Mouse (Mus musculus): ENCODE measurements around the gene Eloa.

Gene Eloa

DNA sequence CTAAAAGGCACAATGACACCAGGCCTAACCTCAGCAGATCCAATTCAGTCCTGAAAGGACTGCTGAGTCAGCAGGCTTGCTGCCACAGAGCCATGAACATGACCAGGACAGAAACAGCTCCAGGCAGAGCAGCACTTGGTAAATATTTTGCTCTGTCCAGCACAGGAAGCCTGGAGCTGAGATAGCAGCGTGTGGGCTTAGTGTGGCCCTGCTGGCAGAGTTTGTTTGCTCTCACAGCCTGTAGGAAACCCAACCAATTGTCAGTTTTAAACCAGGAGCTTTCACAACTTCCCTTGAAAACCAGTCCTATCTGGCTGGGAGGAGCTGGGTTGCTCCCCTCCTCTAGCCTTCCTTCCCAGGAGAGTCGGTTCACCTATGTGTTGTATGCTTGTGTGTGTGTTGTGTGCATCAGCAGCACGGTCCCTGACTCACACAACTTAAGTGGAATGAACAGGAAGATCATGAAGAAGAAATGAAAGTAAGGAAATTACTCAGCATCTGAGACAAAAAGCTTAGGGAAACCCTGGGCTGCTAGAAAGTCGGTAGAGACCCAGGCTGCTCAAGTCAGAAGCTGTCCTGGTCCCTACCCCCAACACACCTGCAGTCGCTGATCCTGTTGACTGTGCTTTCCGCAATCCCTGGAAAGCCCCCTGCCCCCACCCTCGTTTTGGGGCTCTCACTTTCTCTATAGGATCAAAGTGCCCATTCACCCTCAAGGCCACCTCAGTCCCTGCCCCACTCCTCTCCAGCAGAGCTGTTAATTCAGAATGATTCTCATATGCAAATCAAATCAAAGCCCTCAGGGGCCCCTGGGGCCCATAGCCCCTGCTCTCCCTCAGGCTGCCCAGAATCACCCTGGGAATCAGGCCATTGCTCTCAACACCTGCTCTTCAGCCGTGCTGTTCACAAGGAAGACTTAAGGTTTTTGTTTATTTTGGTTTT lies 9.7 kb upstream of the Eloa start:
- DNase-seq (ENCODE audit: low read depth, low spot score): peak; percentile 50

DNA sequence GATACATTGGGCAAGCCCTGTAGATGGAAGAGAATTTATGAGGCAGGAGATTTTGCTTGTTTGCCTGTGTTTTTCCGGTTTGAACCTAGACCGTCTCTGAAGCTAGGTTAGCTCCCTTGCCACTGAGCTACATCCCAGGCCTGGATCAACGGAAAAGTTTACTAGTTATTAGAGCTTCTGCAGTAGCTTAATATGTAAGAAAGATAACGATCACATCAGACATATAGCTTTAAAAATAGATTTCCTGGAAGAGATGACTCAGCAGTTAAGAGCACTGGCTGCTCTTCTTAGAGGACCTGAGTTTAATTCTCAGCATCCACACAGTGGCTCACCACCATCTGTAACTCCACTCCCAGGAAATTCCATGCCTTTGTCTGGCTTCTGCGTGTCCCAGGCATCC lies 7.1 kb upstream of the Eloa start:
- peak; percentile 47 for DNase-seq (ENCODE audit: low read depth, low spot score)

DNA sequence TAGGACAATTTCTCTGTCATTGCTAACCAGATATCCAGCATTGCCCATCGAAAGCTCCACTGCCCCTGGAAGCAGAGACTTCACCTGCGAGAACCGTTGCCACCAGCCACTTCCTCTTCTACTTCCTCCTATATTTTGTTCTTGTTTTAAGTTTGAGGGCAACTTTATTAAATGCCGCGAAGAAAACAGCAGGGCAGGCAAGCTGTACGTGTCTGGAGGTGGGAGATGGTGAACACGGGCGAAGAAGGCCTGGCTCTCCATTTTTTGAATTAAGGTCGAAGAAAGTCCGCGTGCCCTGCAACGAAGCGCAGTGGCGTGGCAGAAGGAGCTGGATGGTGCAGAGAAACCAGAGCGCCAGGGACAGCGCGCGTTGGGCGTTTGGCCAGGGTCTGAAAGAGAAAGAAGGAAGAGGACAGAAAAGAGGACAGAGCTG lies 6.6 kb upstream of the Eloa start:
- no peak for DNase-seq (ENCODE audit: low read depth, low spot score)

DNA sequence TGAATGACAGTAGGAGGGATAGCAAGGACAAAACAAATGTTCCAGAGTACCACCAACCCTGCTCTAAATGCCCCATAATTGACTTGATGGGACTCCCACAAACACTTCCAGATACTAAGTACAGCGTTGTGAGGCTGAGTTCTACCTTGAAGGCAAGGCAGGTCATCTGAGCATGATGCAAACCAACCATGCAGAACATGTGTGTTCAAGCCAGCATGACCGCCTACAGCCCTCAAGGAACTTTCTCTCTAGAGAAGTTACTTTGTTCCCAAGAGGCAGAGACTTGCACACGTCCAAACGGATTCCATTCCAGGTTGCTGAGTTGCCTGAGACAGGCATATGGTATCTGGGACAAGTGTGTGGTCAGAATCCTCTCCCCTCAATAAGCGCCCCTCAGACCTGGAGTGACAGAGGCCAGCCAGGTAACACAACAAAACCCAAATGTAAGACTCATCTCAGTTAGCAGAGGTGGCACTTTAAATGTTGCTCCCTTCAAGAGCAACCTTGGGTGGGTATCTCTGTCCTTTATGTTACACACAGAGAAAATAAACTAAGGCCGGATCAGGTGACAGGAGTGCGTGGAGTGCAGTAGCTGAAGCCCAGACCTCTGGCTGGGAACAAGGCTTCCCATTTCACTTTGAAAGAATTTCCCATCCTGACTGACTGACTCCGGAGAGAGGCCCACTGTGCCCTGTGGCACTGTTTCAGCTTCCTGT lies 6.0 kb upstream of the Eloa start:
- DNase-seq (ENCODE audit: low read depth, low spot score): no peak

DNA sequence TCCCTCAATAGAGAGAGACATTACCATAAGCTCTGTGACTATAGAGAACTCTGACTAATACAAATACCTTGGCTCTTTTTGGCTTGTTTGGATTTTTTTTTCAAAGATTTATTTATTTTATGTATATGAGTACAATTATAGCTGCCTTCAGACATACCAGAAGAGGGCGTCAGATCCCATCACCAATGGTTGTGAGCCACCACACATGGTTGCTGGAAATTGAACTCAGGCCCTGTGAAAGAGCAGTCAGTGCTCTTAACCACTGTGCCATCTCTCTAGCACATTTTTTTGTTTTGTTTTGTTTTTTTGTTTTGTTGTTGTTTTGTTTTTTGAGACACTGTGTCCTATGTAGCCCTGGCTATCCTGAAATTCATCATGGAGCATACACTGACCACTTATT lies 3.8 kb upstream of the Eloa start:
- DNase-seq (ENCODE audit: low read depth, low spot score): no peak

DNA sequence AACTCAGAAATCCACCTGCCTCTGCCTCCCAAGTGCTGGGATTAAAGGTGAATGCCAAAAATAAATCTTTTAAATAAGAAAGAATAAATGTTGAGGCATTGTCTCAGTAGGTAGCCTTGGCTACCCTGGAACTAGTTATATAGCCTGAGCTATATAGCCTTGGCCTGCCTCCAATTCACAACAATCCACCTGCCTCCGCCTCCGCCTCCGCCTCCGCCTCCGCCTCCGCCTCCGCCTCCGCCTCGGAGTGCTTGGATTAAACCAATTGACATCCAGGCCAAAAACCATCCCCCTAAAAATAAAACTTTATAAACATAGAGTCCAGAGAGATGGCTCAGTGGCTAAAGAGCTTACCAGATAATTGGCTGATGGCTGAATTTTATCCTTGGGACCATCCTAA lies 1.4 kb upstream of the Eloa start:
- no peak for DNase-seq (ENCODE audit: low read depth, low spot score)

DNA sequence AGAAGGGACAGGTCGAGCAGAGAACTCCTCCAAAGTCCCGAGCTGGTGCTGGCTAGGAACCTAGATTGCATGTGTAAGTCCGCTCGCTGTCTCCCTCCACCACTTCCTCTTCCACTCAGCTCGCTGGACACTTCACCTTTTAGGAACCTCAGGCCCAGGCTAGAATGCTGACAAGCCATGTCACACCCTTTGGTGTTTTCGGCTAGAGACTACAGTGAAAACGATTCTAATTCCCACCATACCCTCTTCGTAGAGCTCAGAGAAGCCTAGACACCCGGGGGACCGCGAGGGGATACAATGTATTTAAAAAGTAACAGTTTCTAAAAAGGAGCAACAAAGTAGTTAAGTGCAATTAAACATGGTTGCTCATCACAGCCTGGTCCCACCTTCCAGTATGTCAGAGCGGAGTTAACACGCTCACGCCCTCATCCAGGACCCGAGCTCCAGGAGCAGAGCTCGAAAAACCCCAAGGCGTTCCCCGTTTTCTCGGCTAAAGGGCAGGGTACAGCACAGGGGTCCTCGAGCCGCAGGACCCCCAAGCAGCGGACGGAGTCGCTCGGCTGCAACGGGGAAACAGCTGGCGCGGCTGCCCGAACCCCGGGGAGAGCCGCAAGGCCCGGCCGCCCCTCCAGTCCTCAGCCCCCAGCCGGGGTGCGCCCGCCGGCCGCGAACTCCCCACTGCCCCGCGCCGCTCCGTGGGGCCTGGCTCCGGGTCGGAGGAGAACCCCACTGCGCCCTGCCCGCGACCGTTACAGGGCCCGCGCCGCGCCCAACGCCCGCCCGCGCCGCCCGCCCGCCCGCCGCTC lies 617 bp downstream of the Eloa start:
- DNase-seq (ENCODE audit: low read depth, low spot score): peak; percentile 58

DNA sequence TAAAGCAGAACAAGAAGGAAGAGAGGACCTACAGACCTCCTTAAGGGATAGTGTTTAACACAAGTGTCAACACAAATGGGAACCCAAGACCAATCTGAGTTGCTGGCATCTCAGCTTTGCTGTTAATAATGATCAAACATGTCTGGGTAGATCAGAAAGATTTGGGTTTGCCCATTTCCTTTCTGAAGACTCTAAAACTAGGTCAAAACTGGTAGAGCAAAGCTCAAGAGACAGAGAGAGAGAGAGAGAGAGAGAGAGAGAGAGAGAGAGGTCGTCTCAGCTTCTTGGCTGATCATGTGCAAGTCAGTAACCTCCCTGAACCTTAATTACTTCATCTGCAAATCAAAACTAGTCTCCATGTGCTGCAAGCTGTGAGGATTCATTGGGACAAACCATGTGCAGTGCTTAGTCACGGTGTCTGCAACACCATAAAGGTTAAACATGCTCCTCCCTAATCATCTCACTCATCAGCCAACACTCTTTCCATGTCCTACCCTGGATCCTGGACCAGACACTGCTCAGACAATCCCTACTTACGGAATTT lies 5.4 kb downstream of the Eloa start:
- no peak for DNase-seq (ENCODE audit: low read depth, low spot score)

DNA sequence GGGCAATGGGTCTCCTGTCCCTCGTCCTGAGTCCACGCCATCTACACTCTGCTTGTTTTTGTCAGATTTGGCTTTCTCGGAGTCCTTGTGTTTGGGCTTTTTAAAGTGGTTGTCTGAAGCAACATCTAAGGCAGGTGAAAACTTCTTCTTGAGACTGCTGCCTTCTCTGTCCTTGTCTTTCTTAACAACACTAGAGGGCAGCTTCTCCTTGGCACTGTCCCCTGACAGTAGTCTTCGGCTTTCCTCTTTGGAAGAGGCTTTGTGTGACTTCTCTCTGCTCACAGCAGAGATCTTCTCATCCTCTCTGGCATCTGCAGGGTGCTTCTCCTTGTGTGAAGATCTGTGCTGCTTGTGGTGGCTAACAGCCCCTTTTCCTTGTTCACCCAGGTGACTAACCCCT lies 11.0 kb downstream of the Eloa start:
- DNase-seq (ENCODE audit: low read depth, low spot score): no peak

DNA sequence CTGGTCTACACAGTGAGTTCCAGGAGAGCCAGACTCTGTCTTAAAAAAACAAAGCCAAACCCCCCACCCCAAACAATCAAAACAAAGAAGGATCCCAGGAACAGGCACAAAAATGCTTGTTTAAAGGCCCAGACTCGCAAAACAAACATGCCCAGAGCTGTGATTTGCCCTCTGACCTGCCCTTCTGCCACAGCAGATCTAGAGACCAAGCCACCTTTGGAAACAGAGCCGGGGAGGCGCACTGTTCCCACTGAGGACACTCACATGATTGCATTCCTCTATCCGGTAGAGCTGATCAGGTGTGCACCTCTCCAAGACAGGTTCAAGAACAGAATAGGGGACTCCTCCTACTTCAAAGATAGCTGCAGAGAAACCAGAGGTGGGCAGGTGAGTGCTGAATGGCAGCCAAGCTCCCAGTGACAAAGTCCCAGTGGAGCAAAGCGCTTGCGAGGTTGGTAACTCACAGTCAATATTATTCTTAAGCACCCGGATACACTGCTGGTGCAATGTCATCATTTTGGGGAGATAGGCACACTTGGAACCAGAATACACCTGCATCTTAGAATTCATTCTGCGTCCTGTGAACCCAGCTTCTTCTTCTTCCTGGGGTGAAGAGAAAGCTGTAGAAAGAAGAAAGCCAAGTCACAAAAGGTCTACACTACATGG lies 12.6 kb downstream of the Eloa start:
- DNase-seq (ENCODE audit: low read depth, low spot score): no peak

DNA sequence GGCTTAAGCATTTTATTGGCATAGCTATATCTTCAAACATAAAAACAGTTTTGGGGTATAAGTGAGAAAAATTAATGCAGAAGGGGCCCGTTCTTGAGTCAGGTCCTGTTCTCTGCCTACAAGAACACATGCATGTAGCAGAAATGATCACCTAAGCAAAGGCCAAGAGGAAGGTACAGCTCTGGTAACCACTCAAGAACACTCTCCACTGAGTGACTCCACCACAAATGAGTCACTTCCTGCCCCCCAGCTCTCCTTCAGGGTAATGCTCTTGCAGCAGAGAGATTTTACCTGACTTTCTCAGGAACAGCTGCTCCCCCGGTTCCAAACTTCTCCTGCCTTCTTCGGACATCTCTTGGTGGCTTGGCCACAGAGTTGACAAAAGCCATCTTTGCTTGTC lies 14.7 kb downstream of the Eloa start:
- peak; percentile 39 for DNase-seq (ENCODE audit: low read depth, low spot score)

DNA sequence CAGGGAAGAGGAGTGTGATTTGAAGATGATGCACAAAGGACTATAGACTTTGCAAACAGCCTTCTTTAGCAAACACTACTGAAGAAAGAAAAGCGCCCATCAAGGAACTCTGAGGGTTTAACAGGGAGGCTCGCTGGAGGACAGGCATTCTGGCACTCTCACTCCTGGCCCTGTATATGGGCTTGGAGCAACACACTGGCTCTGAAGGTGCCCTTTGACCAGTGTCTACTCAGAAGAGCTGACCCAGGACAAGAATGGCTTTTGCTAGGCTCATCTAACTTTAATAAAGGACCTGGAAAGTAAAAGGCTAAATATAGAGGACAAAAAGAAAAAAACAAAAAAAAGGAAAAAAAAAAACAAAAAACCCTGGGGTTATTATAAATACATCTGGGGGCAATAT lies 16.6 kb downstream of the Eloa start:
- DNase-seq (ENCODE audit: low read depth, low spot score): no peak

DNA sequence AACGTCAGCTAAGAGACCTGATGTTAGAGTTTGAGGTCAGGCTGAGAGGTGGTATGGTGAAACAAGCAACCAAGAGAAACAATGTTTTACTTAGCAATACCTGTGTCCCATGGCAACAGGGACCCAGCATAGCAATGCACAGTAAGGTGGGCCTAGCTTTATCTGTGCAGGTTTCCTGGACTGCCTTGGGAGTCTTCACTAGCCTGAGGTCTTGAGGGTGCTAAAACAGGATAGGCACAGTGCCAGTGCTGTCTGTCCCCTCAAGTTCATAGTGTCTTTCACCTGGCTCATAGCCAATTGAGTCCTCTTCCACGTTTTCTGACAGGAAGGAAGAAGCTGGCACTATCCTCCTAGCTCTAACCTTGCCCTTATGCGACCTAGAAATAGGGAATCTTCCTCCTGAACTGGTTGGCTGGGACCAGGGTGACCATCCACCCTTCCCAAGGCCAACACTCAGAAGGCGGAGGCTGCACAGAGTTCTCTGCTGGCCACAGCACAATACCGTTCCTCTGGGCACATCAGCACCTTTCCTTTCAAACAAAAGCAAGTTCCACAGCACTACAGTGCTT lies 17.4 kb downstream of the Eloa start:
- DNase-seq (ENCODE audit: low read depth, low spot score): no peak

DNA sequence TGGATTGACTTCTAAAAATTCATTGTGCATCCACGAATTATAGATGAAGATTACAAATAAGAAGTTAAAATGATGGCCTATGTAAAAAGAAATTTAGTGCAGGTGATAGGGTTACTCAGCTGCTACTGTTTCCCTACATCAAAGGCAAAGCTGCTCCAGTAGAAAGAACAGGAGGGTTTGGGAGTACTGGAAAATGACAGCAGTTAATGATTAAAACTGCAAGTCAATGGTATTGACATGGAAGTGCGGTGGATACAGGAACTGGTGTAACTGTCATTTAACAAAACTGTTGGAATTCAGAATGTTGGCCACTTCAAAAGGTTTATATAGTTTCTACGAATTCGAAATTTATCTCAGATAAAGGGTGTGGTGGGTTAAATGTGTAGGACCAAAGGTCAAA lies 26.4 kb downstream of the Eloa start:
- no peak for DNase-seq (ENCODE audit: low read depth, low spot score)

DNA sequence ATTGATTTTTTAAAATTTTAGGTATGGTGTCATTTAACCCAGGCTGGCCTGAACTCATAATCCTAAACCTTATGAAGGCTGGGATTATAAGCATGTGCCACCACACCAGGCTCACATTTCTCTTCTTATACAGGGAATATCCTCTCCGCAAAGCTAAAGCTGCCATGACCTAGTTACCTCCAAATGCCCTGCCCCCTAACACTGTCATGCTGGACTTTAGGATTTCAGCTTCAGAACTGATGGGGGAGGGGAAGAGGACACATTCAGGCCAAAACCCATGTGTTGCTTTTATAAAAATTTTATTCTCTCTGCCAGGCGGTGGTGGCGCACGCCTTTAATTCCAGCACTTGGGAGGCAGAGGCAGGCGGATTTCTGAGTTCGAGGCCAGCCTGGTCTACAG lies 27.6 kb downstream of the Eloa start:
- no peak for DNase-seq (ENCODE audit: low read depth, low spot score)

DNA sequence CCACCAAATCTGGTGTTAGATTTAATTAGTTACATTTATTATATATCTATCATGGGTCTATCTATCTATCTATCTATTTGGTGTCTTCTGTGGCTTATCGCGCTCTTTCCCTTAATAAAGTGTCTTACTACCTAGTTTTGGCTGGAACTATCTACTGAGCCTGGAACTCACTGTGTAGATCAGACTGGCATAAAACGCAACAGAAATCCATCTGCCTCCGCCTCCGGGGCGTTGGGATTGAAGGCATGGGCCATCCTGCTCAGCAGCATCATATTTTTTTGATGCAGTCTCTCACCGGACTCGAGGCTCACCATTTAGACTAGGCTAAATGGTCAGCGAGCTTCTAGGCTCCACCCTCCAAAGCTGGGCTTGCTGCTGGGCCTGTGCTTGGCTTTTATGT lies 33.8 kb downstream of the Eloa start:
- DNase-seq (ENCODE audit: low read depth, low spot score): no peak

DNA sequence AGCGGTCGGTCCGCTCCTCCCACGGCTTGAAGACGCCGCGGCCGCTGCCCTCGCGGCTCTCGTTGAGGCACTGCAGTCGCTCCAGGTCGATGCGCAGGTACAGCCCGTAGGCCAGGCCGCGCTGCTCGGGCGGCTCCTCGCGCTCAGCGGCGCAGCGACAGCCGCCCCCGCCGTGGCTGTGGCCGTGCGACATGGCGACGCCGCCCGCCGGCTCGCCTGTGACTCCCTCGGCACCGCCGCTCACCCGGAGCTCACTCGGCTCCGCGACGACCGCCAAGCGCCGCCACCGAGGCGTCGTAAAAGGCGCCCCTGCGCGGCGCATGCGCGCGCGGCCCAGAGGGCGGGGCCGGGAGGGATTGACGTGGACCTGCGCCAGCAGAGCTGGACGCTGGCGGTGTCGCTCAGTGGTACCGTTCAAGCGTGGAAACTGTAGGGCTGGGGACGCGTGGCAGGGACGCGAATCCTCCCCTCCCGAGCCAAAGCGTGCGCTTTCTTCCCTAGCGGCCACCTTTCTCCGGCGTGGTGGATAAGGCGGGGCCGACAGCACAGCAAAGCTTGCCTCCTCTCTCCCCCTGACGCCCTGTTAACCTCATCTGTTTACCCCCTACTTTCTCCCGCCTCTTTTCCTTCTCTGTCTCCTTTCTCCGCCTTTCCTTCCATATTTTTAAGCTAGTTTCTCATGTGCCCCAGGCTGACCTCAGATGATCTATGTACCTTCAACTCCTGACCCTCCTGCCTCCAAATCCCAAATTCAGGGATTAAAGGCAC lies 34.4 kb downstream of the Eloa start, which contains the start of gene Pithd1:
Pithd1 (minus strand) TSS at position 322 of the 768 bp plus-strand sequence.
- DNase-seq (ENCODE audit: low read depth, low spot score): peak; percentile 79

DNA sequence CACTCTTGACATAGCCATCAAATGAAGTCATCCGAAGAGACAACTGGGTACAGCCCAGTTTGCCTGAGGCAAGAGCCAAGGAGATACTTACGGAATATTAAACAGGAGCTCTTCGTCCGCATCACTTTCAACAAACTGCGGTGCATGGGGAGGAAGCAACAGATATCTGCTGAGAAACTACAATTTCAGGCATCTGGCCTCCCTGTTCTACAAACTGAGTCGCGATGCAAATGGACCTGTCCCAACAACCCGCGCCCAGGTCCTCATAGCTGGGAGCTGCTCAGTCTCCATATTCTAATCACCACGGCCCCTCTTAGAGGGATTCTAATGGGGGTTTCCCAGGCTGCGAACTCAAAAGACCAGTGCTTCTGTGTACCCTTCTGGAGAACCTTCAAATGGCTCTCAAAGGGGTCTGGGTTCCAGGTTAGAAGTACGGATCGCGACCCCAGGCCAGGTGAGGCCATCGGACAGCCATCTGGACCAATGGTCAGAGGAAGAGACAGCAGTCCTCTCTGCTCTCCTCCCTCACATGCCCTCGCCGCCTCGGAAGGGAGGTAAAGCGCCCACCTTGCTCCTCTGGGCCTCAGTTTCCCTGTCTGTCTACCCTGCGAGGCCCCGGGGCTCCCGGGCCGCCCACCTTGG lies 35.1 kb downstream of the Eloa start:
- peak; percentile 28 for DNase-seq (ENCODE audit: low read depth, low spot score)

DNA sequence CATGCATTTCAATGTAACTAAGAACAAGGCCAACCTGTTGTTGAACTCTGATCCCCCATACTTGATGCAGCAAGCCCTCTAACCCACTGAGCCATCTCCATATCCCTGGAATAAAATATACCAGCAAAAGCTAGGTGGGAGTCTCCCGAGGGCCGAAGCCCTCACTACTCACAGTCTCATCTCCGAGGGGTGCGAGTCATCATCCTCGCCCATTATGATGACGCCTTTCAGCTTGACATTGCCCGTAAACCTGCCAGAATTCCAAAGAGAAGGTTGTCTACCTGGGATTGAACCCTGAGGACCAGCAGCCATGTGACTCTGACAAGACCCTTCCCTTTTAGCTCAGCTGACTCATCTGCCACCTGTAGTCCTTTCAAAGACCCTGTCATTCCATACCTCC lies 35.8 kb downstream of the Eloa start:
- DNase-seq (ENCODE audit: low read depth, low spot score): no peak

DNA sequence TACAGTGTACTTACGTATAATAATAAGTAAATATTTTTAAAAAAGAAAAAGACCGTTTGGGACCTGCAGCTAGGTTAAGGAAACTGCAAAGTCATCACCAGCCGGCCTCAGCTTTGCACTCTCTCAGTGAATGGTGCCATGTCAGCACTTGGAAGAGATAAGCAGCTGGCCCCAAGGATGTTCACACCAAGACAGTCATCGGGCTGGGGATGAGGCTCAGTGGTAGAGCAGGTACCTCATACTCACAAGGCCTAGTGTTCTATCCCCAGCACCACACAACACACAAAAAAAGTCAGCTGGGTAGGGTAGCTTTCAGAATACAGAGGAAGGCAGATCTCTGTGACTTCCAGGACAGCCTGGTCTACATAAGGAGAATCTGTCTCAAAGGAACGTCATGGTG lies 36.4 kb downstream of the Eloa start:
- no peak for DNase-seq (ENCODE audit: low read depth, low spot score)
